Mouse (Mus musculus): ENCODE measurements around the gene Map4k5. TPM values are rescaled to one million over a fixed set of nuclear protein-coding genes. Genes with fewer than 3 reads are reported as not detected.

The Map4k5 gene
- polyA plus RNA-seq (2012; rRNA removed) (32.4 and 34.3 TPM in 2 replicates), polyA plus RNA-seq (2014; fragmentation: Nextera tagmentation; extraction: Ambion mirVana) (50.4 and 53.6 TPM in 2 replicates)

DNA sequence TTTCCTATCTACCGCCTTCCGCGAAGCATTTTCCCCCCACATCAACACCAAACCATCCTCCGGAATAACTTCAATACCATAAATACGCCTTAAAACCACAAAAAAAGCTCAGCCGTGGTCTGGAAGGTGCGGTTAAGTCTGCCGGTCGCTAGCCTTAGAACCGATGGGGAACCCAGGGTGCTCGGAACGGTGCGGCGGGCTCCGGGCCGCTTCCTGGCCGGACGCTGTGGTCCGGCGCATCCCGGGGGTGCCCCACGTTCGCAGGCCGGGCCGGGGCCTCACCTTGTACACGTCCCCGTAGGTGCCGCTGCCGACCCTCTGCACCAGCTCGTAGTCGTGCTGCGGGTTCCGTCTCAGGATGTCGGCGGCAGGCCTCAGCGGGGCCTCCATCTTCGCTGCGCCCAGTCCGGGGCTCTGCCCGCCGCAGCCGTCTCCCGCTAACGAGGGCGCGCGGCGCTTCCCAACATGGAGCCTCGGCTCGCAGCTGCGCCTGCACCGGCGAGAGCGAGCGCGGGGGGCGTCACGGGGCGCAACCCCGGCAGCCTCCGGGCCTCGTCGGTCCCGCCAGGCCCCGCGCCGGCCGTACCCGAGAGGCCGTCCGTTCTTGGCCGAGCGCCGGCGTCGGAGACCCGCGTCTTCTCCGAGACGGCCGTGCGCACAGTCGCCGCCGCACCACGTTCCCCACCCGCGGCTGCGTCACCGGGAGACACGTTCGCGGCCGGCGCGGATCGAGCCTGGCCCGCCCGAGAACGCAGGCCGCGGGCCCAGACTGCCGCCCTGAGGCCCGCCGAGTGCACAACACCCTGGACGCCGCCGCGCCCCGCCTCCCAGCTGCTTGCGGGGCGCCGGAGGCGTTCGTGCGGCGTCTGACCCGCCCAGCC lies at the start of gene Map4k5, which contains the start of gene Atl1:
Gene Map4k5, minus strand, starts transcription at position 830 of the 881 bp plus-strand sequence.
Gene Atl1, plus strand, starts transcription at position 244 of the 881 bp plus-strand sequence.
- 1% methylated on average over 72 of the region's 118 CpGs for WGBS
- 0 out of 2 replicates have a peak, but pooled peaks have one; percentile 59 for TF ChIP-seq POLR2A (IDR thresholded peaks at IDR 0.05; ENCODE audit: borderline replicate concordance, extremely low read depth, insufficient read depth, insufficient read length)

DNA sequence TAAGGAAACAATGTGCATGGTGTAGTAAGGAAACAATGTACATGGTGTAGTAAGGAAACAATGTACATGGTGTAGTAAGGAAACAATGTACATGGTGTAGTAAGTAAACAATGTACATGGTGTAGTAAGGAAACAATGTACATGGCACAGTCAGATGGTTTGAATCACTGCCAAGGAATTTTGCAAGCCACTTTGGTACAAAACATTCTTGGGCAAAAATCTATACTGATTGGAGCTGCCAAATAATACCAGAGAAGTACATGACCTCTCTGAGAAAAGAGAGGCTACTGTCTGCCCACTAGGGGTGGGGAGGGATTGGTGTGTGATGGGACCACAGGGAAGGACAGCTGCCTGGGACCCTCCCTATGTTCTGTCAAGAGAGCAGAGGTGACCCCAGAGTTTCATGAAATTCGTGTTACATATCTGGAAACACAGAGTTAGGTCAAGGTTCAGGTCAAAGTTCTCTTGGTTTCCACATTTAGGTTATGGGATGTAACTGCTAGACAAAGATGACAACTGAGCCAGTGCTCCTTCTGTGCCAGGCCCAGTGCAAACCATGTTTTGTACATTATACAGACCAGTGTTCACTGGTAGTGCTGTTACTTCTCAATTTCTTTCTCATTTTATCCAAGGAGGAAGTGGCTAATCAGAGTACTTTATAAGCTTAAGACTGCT lies 48.8 kb upstream of the Map4k5 start:
- TF ChIP-seq POLR2A (IDR thresholded peaks at IDR 0.05; ENCODE audit: borderline replicate concordance, extremely low read depth, insufficient read depth, insufficient read length) = no peak
- 50% methylated on average over 1 of the region's 1 CpGs for WGBS
- Histone ChIP-seq H3K4me2 (replicated peaks; ENCODE audit: low read depth, low read length, severe bottlenecking) (no peak overlapping the region), H3K9me3 (ENCODE audit: control insufficient read depth, low read length) (no peaks in the 10 kb centered on the region), H3K27me3 (ENCODE audit: control insufficient read depth, insufficient read depth, low read length) (no peaks in the 10 kb centered on the region), H3K4me3 (replicated peaks; ENCODE audit: low read length) (no peak overlapping the region), H3K27ac (replicated peaks; ENCODE audit: low read depth, low read length) (no peak overlapping the region), H3K36me3 (ENCODE audit: control insufficient read depth, insufficient read depth, low read length) (no peaks in the 10 kb centered on the region), H3K4me1 (ENCODE audit: control insufficient read depth, insufficient read depth, low read length) (no peaks in the 10 kb centered on the region), H3K9ac (ENCODE audit: low read depth, low read length, severe bottlenecking) (no peak overlapping the region)
- DNase-seq (ENCODE audit: low spot score) (no peak), ATAC-seq (ENCODE audit: low FRiP score, low read depth) (no peak)

More for the DNA sequence above, at the start of gene Map4k5, which contains the start of gene Atl1:
- H3K9ac ChIP-seq (ENCODE audit: low read depth, low read length, severe bottlenecking) = peak within 1 kb of the TSS; percentile 97
- peak within 1 kb of the TSS; percentile 96 for H3K27ac ChIP-seq (replicated peaks; ENCODE audit: low read depth, low read length)
- peak; percentile 84 for DNase-seq (ENCODE audit: low spot score)
- no peaks in the 10 kb centered on the region for H3K27me3 ChIP-seq (ENCODE audit: control insufficient read depth, insufficient read depth, low read length)
- peaks cover 5% of the 10 kb centered on the region; the same call in 1 of the 2 replicates for H3K36me3 ChIP-seq (ENCODE audit: control insufficient read depth, insufficient read depth, low read length)
- peak within 1 kb of the TSS; percentile 95 for H3K4me3 ChIP-seq (replicated peaks; ENCODE audit: low read length)
- no peaks in the 10 kb centered on the region for H3K9me3 ChIP-seq (ENCODE audit: control insufficient read depth, low read length)
- peak; percentile 92 for ATAC-seq (ENCODE audit: low FRiP score, low read depth)
- peak within 1 kb of the TSS; percentile 84 for H3K4me2 ChIP-seq (replicated peaks; ENCODE audit: low read depth, low read length, severe bottlenecking)
- peaks cover 32% of the 10 kb centered on the region for H3K4me1 ChIP-seq (ENCODE audit: control insufficient read depth, insufficient read depth, low read length)

DNA sequence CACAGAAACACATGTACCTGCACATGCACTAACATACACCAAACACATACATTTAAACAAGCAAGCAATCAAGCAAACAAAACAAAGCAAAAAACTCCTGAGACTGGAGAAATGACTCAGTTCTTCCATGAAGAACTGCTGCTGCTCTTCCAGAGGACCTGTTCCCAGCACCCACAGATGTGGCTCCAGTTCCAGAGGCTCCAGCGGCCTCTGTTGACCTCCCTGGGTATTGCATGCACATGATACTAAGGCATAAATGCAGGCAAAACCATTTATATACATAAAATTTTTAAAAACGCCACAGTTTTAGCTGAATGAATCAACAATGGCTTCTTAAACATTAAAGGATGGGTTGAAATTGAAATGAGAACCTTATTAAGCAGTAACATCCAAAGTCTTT lies 46.3 kb upstream of the Map4k5 start:
- WGBS = 63% methylated on average over 2 of the region's 2 CpGs
- DNase-seq (ENCODE audit: low spot score) = no peak
- no peak overlapping the region for H3K9ac ChIP-seq (ENCODE audit: low read depth, low read length, severe bottlenecking)

DNA sequence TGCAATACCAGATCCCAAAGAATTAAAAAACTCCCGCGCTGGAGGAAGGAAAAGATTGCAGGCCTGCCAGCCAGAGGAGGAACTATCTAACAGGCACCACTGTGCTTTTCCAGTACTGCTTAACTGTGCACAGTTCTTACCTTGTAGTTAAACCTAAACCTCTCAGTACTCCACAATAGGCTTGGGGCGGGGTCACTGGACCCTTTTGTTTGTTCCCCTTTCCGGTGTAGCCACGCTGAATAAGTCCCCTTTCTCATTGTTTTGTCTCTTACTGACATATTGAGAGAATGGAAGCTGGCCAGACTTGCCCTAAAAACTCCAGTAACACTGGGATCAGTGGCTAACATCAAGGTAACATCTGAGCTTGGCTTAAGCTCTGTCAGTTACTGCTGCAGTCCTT lies 44.7 kb upstream of the Map4k5 start:
- no peaks in the 10 kb centered on the region for H3K4me1 ChIP-seq (ENCODE audit: control insufficient read depth, insufficient read depth, low read length)
- H3K27me3 ChIP-seq (ENCODE audit: control insufficient read depth, insufficient read depth, low read length) = no peaks in the 10 kb centered on the region
- no peak for ATAC-seq (ENCODE audit: low FRiP score, low read depth)
- H3K9ac ChIP-seq (ENCODE audit: low read depth, low read length, severe bottlenecking) = no peak overlapping the region
- no peak overlapping the region for H3K4me3 ChIP-seq (replicated peaks; ENCODE audit: low read length)
- no peak overlapping the region for H3K27ac ChIP-seq (replicated peaks; ENCODE audit: low read depth, low read length)
- 84% methylated on average over 5 of the region's 5 CpGs for WGBS
- H3K4me2 ChIP-seq (replicated peaks; ENCODE audit: low read depth, low read length, severe bottlenecking) = no peak overlapping the region
- no peaks in the 10 kb centered on the region for H3K36me3 ChIP-seq (ENCODE audit: control insufficient read depth, insufficient read depth, low read length)
- TF ChIP-seq POLR2A (IDR thresholded peaks at IDR 0.05; ENCODE audit: borderline replicate concordance, extremely low read depth, insufficient read depth, insufficient read length) = no peak
- DNase-seq (ENCODE audit: low spot score) = no peak
- no peaks in the 10 kb centered on the region for H3K9me3 ChIP-seq (ENCODE audit: control insufficient read depth, low read length)

More for the DNA sequence above, 46.3 kb upstream of the Map4k5 start:
- Histone ChIP-seq H3K27ac (replicated peaks; ENCODE audit: low read depth, low read length) (no peak overlapping the region), H3K27me3 (ENCODE audit: control insufficient read depth, insufficient read depth, low read length) (no peaks in the 10 kb centered on the region), H3K4me1 (ENCODE audit: control insufficient read depth, insufficient read depth, low read length) (no peaks in the 10 kb centered on the region), H3K4me3 (replicated peaks; ENCODE audit: low read length) (no peak overlapping the region), H3K36me3 (ENCODE audit: control insufficient read depth, insufficient read depth, low read length) (no peaks in the 10 kb centered on the region), H3K4me2 (replicated peaks; ENCODE audit: low read depth, low read length, severe bottlenecking) (no peak overlapping the region), H3K9me3 (ENCODE audit: control insufficient read depth, low read length) (no peaks in the 10 kb centered on the region)
- ATAC-seq (ENCODE audit: low FRiP score, low read depth) = no peak
- no peak for TF ChIP-seq POLR2A (IDR thresholded peaks at IDR 0.05; ENCODE audit: borderline replicate concordance, extremely low read depth, insufficient read depth, insufficient read length)

DNA sequence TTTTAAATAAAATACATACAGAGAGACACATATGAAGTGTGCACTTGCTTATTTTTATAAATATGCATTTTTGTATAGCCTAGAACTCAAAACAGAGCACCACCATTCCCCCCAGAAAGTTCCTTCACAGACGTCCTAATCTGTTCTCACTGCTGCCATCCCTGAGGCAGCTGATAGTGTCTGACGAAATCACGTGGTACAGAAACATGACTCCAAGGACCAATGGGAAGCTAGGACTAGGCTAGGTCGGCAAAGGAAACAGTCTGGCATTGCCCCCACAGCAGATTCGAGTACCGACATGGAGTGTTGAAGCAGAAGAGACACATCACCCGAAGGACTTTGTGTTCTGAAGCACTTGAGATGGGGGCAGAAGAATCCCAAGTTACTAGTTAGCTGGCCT lies 33.7 kb upstream of the Map4k5 start:
- ATAC-seq (ENCODE audit: low FRiP score, low read depth) (no peak), DNase-seq (ENCODE audit: low spot score) (no peak)
- H3K9ac ChIP-seq (ENCODE audit: low read depth, low read length, severe bottlenecking) = no peak overlapping the region
- no peak for TF ChIP-seq POLR2A (IDR thresholded peaks at IDR 0.05; ENCODE audit: borderline replicate concordance, extremely low read depth, insufficient read depth, insufficient read length)
- H3K4me3 ChIP-seq (replicated peaks; ENCODE audit: low read length) = no peak overlapping the region
- no peaks in the 10 kb centered on the region for H3K27me3 ChIP-seq (ENCODE audit: control insufficient read depth, insufficient read depth, low read length)
- no peaks in the 10 kb centered on the region for H3K4me1 ChIP-seq (ENCODE audit: control insufficient read depth, insufficient read depth, low read length)
- H3K27ac ChIP-seq (replicated peaks; ENCODE audit: low read depth, low read length) = no peak overlapping the region
- H3K9me3 ChIP-seq (ENCODE audit: control insufficient read depth, low read length) = no peaks in the 10 kb centered on the region
- no peaks in the 10 kb centered on the region for H3K36me3 ChIP-seq (ENCODE audit: control insufficient read depth, insufficient read depth, low read length)
- WGBS = 41% methylated on average over 7 of the region's 7 CpGs
- no peak overlapping the region for H3K4me2 ChIP-seq (replicated peaks; ENCODE audit: low read depth, low read length, severe bottlenecking)
